Mouse (Mus musculus) brown adipose tissue, adult 24 weeks (tissue): ENCODE measurements around the gene Mcf2l. TPM values are rescaled to one million over a fixed set of nuclear protein-coding genes. Genes with fewer than 3 reads are reported as not detected.
A peak's percentile ranks its signal among the peaks of the same experiment; 100 is the strongest.

ENCODE experiments used
- H3K27ac ChIP-seq: fragments of 200-500 bp; replicated peaks from 2 replicates; pipeline ENCODE4 v1.5.1; 2012; ENCODE audit warnings: low read depth, mild to moderate bottlenecking, low read length
- H3K4me1 ChIP-seq: fragments of 200-500 bp; 2 replicates; pipeline ENCODE4 v1.6.1; 2012; ENCODE audit warnings: low read length, mixed read lengths; ENCODE audit not compliant: control insufficient read depth, insufficient read depth, insufficient read length
- H3K4me3 ChIP-seq: fragments of 200-500 bp; 2 replicates; pipeline ENCODE4 v1.5.1; 2012; ENCODE audit warnings: low read depth, mild to moderate bottlenecking, low read length, moderate library complexity; ENCODE audit not compliant: insufficient read depth
- polyA plus RNA-seq: library from polyadenylated mRNA; stranded (reverse); fragments of >200 nt; gene quantifications from 2 replicates; pipeline ENCODE4 v1.2.4, GENCODE M21; 2012; ENCODE audit not compliant: missing spikeins, insufficient read depth, insufficient read length

Gene Mcf2l
- polyA plus RNA-seq, 1 experiment, result 7.2 TPM

GRCm38 (mm10) chr8:12856038-12856437 is 17.6 kb upstream of the Mcf2l start:
- H3K27ac ChIP-seq, result no peak overlapping the region
- no peak overlapping the region for H3K4me3 ChIP-seq
- H3K4me1 ChIP-seq, result no peaks in the 10 kb centered on the region

- no peak overlapping the region for H3K27ac ChIP-seq
- no peaks in the 10 kb centered on the region for H3K4me1 ChIP-seq
- no peak overlapping the region for H3K4me3 ChIP-seq
These were observed 10.5 kb upstream of the Mcf2l start for GRCm38 (mm10) chr8:12863061-12863460.

GRCm38 (mm10) chr8:12863608-12864007 is 10.0 kb upstream of the Mcf2l start:
- H3K27ac ChIP-seq, result no peak overlapping the region
- H3K4me1 ChIP-seq, result no peaks in the 10 kb centered on the region
- no peak overlapping the region for H3K4me3 ChIP-seq

- Histone ChIP-seq H3K4me1 (no peaks in the 10 kb centered on the region), H3K27ac (no peak overlapping the region), H3K4me3 (no peak overlapping the region)
These were observed 7.8 kb upstream of the Mcf2l start for GRCm38 (mm10) chr8:12865790-12866189.

- Histone ChIP-seq H3K4me3 (no peak overlapping the region), H3K4me1 (0 out of 2 replicates have a peak, but pooled peaks cover 2% of the 10 kb centered on the region), H3K27ac (no peak overlapping the region)
These were observed 3.9 kb upstream of the Mcf2l start for GRCm38 (mm10) chr8:12869661-12870060.

GRCm38 (mm10) chr8:12870656-12871055 is 3.0 kb upstream of the Mcf2l start:
- Histone ChIP-seq H3K4me1 (0 out of 2 replicates have a peak, but pooled peaks cover 2% of the 10 kb centered on the region), H3K27ac (no peak overlapping the region), H3K4me3 (no peak overlapping the region)

GRCm38 (mm10) chr8:12871461-12871860 is 2.1 kb upstream of the Mcf2l start:
- Histone ChIP-seq H3K4me3 (no peak overlapping the region), H3K27ac (no peak overlapping the region), H3K4me1 (0 out of 2 replicates have a peak, but pooled peaks cover 2% of the 10 kb centered on the region)

- Histone ChIP-seq H3K4me3 (peak overlapping the region; percentile 35; the same call in 1 of the 2 replicates), H3K4me1 (0 out of 2 replicates have a peak, but pooled peaks cover 2% of the 10 kb centered on the region), H3K27ac (no peak overlapping the region)
These were observed 636 bp upstream of the Mcf2l start for GRCm38 (mm10) chr8:12872983-12873356.

- Histone ChIP-seq H3K4me3 (peak overlapping the region; percentile 61), H3K4me1 (0 out of 2 replicates have a peak, but pooled peaks cover 2% of the 10 kb centered on the region), H3K27ac (no peak overlapping the region)
These were observed 687 bp downstream of the Mcf2l start for GRCm38 (mm10) chr8:12874194-12874791.

GRCm38 (mm10) chr8:12874971-12875370 is 1.4 kb downstream of the Mcf2l start:
- no peak overlapping the region for H3K4me3 ChIP-seq
- H3K4me1 ChIP-seq, result 0 out of 2 replicates have a peak, but pooled peaks cover 2% of the 10 kb centered on the region
- no peak overlapping the region for H3K27ac ChIP-seq

- H3K4me1 ChIP-seq, result 0 out of 2 replicates have a peak, but pooled peaks cover 2% of the 10 kb centered on the region
These were observed 3.5 kb downstream of the Mcf2l start for GRCm38 (mm10) chr8:12877126-12877525.

GRCm38 (mm10) chr8:12880163-12880562 is 6.6 kb downstream of the Mcf2l start:
- Histone ChIP-seq H3K27ac (no peak overlapping the region), H3K4me3 (no peak overlapping the region), H3K4me1 (no peaks in the 10 kb centered on the region)

More at GRCm38 (mm10) chr8:12877126-12877525, 3.5 kb downstream of the Mcf2l start:
- H3K27ac ChIP-seq, result no peak overlapping the region
- no peak overlapping the region for H3K4me3 ChIP-seq

- Histone ChIP-seq H3K4me3 (no peak overlapping the region), H3K27ac (no peak overlapping the region), H3K4me1 (no peaks in the 10 kb centered on the region)
These were observed 9.7 kb downstream of the Mcf2l start for GRCm38 (mm10) chr8:12883051-12884004.

- H3K4me1 ChIP-seq, result no peaks in the 10 kb centered on the region
- H3K4me3 ChIP-seq, result no peak overlapping the region
- no peak overlapping the region for H3K27ac ChIP-seq
These were observed 14.3 kb downstream of the Mcf2l start for GRCm38 (mm10) chr8:12887772-12888435.

- Histone ChIP-seq H3K27ac (no peak overlapping the region), H3K4me3 (no peak overlapping the region), H3K4me1 (no peaks in the 10 kb centered on the region)
These were observed 15.5 kb downstream of the Mcf2l start for GRCm38 (mm10) chr8:12889046-12889598.
